Mouse (Mus musculus): ENCODE measurements around the gene A4galt.

The A4galt gene

DNA sequence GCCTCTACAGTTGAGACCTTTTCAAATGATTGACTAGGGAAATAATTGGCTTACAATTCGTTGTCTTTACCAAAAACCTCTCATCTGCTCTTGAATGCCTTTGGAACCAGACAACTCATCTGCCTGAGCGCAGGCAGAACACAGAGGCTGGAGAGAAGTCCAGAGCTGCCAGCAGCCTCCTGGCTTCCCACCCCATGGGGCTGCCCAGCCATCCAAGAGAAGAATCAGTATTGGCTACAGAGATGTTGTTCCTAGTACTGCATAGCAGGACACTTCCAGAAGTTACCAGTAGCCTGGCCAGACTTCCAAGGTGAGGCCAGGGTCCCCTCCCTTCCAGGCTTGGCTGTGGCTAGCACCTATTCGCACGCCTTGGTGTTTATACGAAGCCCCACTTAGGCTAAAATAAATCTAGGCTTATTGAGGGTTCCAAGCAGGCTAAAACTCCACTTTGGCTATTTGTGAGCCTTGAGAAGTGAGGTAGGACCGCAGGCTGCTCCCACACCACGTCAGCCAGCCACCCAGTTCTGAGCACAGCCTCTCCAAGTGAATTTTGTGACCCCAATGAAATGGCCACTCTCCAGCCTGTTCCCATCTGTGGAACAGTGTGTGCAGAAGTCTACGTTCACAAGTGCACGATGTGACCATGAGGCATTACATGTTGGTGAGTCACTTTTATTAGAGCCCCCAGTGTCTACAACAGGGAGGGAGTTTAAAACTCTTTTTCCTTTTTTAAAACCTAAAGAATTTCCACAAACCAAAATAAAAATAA is 25.3 kb downstream of the A4galt start:
- DNase-seq (ENCODE audit: low read depth, low spot score), result no peak

DNA sequence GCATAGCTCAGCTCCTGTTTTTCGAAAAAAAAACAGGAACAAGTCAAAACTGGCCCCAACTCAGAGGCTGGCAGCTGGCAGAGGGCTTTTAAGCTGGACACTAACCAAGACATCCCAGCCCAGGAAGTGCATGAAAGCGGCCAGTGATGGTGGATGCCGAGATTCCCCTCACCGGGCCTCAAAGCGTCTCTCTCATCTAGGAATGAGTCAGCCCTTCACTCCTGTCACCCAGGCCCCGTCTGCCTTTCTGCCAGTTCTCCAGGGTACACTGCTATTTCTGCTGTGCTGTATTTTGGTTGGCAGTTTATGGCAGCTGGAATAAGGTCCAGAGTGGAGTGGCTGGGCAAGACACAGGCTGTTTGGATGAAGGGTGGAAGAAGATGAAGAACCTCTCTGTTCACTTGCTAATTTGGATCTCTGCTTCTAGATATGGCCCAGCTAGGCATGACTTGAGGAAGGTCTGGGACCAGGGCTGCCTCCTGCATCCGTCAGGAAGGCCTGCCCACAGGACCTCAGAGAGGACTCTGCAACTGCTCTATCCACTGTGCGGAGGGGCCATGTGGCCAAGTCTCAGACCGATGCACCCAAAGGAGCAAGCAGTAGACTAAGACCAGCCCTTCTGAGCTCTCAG is 27.3 kb downstream of the A4galt start:
- DNase-seq (ENCODE audit: low read depth, low spot score), result no peak

DNA sequence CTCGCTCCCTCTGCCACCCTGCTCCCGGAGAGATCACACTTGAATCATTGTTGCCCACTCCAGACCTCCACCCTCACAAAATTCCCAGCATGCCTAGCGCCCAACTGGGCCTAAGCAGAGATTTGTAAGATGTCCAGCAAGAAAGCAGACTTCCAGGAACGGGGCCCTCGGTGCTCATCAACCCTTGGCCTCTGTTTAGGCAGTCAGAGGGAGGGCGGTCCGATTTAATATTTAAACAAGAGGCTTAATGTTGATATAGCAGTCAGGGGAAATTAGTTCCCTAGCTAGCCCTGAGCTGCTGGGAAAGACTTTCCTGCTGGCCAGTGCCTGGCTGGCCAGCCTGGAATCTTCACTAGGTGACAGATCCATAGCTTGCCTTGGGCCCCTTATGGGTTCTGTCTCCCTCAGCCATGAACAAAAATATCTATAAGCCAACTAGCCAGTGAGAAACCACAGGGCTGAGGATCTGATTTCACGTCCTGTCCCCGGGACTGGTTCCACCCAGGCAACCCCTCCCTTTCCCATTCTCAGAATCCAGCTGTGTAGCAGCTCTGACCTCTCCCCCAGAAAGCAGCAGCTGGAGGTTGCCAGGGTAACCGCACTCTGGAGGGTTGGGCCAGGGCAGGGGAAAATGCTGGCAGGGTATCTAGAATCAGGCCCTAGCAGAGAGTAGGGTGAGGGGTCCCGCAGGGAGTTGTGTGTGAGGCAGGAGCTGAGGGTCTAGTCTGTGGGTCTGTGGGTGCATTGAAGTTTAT is 28.2 kb downstream of the A4galt start:
- peak; percentile 13 for DNase-seq (ENCODE audit: low read depth, low spot score)

DNA sequence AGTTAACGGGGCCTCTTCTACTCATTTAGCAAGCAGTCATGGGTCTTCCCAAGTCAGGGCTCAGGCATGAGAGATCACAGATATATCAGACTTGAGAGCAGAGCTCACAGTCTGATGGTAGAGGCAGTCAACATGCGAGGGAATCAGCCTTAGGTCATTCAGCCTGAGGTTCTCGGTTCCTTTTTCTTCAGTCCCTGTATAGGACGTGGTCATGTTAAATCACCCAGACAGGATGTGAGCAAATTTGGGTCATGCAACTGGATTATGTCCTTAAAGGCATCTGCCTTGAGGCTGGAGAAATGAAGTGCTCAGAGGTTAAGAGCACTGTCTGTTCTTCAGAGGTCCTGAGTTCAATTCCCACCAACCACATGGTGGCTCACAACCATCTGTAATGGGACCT is 29.9 kb downstream of the A4galt start:
- peak; percentile 59 for DNase-seq (ENCODE audit: low read depth, low spot score)

DNA sequence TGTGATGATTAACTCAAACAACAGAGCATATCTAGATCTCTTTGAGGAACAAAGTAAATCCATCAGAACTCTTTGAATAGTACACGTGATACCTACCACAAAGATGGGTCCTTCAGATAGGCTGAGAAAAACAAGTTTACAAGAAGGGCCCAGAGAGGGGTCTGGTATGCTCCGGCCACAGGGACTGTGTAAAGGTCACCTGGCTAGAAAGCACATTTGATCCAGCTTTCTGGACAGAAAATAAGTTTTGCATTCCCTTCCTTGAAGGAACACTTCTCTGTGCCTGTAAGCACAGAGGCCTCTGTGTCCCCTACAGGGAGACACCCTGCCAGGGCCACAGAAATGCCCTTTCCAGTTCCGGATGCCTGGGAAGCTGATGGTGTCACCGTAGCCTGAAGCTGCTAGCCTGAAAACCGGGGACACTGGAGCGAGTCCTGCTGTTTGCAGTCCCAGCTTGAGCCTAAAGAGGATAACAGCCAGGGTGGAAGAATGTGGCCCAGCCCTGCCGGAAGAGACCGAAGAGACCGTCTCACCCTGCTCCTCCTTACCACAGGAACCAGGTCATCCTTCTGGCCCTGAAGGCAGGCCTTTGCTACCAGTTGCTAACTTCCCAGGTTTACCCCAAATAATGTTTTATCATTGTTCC is 31.1 kb downstream of the A4galt start:
- DNase-seq (ENCODE audit: low read depth, low spot score), result no peak

DNA sequence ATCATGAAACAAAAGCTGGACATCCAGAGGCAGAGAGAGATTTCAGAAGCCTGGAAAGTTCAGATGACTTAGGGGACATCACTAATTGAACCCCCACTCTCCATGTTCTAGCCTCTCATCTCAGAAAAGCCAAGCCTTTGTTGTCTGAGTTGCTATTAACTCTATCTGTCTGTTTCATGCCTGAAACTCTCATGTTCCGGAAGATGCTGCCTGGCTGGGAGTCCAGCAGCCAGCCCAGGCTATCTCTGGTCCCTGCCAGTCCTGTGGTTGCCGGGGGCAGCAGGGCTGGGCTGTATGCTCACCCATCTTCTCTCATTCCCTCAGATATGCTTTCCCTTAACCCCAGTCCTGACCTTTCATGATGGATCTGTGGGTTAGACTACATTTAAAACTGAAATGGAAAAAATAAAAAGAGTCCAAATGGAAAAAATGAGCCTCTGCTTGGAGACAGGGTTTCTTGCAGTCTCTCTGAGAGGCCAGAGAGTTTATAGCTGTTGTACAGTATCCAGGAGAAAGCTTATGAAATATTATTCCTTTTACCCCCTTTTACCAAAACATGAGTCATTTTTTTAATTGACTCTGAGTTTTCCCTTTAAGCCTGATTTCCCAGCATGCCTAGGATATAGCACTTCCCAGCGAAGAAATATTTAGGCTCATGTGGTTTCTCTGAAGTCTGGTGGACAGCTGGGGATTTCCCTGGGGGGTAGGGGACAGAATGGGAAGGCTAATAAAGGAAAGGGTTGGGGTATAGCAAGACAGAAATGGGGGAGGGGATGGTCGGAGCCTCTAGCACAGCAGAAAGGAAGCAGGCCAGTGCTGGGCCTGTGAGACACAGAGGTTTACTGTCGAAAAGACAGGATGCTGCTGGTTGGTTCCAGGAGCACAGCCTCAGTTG is 36.0 kb downstream of the A4galt start:
- no peak for DNase-seq (ENCODE audit: low read depth, low spot score)

DNA sequence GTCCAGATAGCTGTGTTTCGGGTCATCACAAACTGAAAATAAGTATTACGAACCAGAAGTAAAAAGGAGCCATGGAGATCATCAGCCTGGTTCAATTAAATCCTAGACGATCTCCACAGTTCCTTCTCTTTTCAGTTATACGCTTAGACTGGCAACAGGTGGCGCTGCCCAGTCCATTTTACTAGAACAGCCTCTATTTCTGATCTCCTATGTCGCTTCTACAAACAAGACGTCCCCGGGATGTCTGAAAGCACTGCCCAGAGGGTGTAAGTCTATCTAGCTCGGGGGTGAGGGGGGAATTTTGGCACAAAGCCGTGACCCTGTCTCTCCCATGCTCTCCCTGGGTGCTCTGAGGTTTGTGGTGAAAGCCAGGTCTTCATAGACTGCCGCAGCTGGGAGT is 41.3 kb downstream of the A4galt start:
- DNase-seq (ENCODE audit: low read depth, low spot score), result peak; percentile 59

DNA sequence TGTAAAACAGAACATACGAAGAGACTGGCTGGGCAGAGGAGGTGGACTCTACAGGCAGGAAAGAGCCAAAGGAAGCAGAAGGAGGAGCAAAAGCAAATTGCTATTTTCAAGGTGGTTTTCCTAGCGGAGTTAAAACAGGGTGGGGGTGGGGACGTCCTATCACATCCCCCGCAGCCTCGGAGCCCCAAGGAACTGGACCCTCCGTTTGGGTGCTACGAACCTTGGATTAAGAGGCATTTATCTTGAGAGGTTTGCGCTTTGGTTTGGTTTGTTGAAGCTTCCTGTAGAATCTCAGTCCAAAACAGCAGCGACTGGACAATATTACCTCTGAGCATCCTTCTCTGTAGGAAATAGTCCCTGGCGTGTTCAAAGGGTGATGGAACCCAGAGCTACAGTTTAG is 41.9 kb downstream of the A4galt start:
- DNase-seq (ENCODE audit: low read depth, low spot score), result no peak

DNA sequence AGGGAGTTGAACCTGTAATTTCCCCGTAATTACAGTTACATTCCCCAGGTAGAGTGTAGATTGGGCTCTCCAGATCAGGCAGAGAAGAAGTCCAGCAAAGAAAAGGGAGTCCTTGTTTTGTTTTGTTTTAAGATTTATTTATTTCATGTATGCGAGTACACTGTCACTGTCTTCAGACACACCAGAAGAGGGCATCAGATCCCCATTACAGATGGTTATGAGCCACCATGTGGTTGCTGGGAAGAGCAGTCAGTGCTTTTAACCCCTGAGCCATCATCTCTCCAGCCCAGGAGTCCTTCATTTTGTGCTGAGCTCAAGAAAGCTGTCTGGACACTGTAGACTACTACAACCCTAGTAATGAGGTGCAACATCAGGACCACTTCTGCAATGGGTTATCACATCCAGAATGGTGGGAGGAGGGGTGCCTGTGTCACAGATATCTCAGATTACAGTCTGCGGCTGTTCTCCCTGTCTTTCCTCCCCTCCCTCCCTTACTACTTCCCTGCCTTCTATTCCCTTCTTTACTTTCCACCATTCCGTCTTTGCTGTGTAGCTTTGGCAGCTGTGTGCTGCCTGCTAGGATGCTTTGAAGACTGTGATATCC is 42.4 kb downstream of the A4galt start:
- no peak for DNase-seq (ENCODE audit: low read depth, low spot score)

DNA sequence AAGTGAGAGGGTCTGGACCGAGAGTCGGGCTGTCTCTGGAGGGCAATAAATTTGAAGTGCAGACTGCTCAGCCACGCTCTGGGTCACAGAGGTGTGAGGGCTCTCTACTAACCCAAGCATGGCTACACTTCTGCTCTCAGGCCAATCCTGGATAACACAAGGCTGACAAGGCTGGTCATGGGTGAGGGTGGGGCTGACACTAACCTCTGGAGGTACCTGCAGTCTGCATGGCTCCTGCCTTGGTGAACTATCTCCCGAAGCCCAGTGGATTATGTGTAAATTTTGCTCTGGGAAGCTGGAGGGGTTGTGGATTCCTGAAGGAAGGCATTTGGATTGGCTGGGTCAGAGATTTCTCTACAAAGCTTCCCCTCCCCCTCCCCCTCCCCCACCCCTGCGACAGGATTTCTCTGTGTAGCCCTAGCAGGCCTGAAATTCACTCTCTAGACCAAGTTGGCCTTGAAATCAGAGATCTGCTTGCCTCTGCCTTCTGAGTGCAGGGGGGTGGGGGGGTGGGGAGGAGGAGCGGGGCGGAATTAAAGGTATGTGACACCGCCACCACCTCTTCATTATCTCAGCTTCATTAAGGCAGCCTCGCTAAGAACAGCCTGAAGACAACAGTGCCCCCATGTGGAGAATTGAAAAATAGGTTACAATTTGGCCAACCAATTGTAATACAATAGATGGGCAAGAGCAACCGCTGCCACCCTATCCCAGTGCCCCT is 46.7 kb downstream of the A4galt start:
- peak; percentile 81 for DNase-seq (ENCODE audit: low read depth, low spot score)

DNA sequence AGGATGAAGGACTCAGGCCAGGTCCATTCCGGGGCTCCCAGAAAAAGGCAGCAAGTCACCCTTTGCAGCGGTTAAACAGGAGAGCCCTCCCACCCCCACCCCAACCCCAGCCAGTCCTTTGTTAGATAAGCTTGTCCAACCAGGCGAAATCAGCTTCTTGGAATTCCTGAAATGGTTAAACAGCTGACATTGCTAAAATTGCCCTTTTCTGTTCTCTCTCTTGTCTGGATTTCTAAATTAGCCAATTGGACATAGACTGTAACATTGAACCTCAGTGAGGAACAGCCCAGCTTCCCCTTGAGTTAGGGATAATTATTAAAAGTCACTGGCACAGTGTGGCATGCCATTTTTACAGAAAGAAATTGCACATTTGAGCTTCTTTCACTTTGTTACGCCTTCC is 49.2 kb downstream of the A4galt start:
- DNase-seq (ENCODE audit: low read depth, low spot score), result no peak

DNA sequence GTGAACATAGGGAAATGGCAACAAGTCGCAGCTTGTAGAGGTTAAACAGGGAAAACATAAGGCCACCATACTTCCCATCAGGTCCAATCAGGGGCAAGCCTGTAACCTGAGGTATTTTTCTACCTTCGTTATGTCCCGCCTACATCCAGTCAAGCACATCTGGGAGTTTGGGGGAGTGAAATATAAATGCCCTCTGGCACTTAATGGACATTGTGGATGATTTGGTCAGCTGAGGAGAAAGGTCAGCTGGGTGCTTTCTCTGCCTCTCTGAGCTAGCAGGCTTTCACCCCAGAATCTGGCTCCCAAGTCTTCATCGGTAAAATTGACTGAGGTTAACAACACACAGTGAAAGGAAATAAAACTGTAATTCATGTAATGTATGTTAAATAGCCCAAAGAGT is 58.2 kb downstream of the A4galt start:
- DNase-seq (ENCODE audit: low read depth, low spot score), result no peak

DNA sequence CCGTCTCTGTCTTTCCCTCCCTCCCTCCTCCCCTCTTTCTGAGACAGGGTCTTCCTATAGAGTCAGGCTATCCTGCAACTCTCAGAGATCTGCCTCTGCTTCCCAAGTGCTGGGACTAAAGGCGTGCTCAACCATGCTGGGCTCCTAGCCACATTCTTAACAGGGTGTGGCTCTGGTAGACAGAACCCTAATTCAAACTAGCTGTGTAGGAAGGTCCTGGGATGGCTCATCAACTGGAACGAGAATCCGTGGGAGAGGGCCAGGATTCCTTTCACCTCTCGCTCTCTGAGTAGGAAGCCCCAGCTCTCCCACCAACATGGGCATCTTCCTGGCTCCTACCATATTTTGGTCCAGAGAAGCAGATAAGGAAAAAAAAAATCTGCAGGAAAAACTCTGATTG is 69.2 kb downstream of the A4galt start:
- no peak for DNase-seq (ENCODE audit: low read depth, low spot score)

DNA sequence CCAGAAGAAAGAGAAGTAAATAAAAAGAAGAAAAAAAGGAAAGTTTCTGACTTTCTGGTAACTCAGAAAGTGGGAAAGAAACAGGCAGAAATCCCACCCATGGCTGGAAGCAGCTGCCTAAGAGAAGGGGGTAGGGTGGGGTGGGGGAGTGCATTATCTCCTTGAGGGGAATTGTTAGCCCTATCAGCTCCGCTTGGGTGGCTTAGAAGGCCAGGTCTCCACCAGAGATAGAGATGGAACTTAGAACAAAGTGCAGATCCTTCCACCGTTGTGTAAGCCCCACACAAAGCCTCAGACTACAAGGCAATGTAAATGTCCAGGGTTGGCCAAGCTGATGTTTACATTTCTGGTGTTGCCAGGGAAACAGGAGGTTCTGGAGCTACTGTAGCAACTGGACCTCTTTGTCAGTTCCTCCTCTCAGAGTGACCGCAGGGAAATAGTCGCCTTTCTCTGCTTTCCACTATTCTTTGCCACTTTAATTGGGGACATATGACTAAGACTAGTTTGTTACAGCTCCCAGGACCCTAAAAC is 69.7 kb downstream of the A4galt start:
- no peak for DNase-seq (ENCODE audit: low read depth, low spot score)

DNA sequence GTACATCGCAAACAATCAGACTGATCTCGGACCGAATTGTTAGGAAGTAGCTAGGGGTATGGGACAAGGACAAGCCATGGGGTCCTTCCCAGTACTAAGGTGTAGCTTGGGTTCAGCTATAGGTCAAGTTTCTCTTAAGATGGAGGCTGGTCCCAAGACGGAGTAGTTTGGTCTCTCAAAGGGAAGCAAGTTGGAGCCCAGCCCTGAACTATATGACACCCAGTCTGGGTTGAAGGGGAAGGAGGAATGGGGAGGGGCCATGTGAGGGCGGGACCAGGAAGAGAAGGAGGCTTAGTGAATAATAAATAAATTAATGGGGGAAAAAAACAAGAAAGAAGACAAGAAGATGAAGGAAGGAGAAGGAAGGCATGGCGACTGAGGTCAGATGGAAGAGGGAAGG is 71.6 kb downstream of the A4galt start:
- DNase-seq (ENCODE audit: low read depth, low spot score), result no peak
